Mouse (Mus musculus) heart, embryonic 12.5 days (tissue): ENCODE measurements around the gene Lamb1. TPM values are rescaled to one million over a fixed set of nuclear protein-coding genes. Genes with fewer than 3 reads are reported as not detected.

ENCODE experiments used
- ATAC-seq: fragments of 200-750 bp; cut with Nextera tagmentation; 2 replicates; pipeline ENCODE4 v1.8.0; 2017; ENCODE audit warnings: moderate TSS enrichment, moderate library complexity; ENCODE audit not compliant: insufficient number of reproducible peaks, low FRiP score
- H3K27ac ChIP-seq: fragments of 300-500 bp; sonication (generic); 2 replicates; pipeline ENCODE4 v1.5.1; 2016; ENCODE audit warnings: mild to moderate bottlenecking, moderate library complexity; ENCODE audit not compliant: poor library complexity, severe bottlenecking
- H3K27me3 ChIP-seq: fragments of 300-500 bp; sonication (generic); replicated peaks from 2 replicates; pipeline ENCODE4 v1.6.1; 2016; ENCODE audit warnings: mild to moderate bottlenecking, moderate library complexity
- H3K36me3 ChIP-seq: fragments of 300-500 bp; sonication (generic); 2 replicates; pipeline ENCODE4 v1.6.1; 2016; ENCODE audit warnings: mild to moderate bottlenecking, moderate library complexity
- H3K4me1 ChIP-seq: fragments of 300-500 bp; sonication (generic); replicated peaks from 2 replicates; pipeline ENCODE4 v1.6.1; 2016; ENCODE audit warnings: mild to moderate bottlenecking
- H3K4me2 ChIP-seq: fragments of 300-500 bp; sonication (generic); 2 replicates; pipeline ENCODE4 v1.6.1; 2016; ENCODE audit warnings: mild to moderate bottlenecking, moderate library complexity
- H3K4me3 ChIP-seq: fragments of 300-500 bp; sonication (generic); 2 replicates; pipeline ENCODE4 v1.5.1; 2016; ENCODE audit warnings: mild to moderate bottlenecking
- H3K9ac ChIP-seq: fragments of 300-500 bp; sonication (generic); 2 replicates; pipeline ENCODE4 v1.6.1; 2016; ENCODE audit warnings: mild to moderate bottlenecking, moderate library complexity
- H3K9me3 ChIP-seq: fragments of 300-500 bp; sonication (generic); replicated peaks from 2 replicates; pipeline ENCODE4 v1.6.1; 2016; ENCODE audit warnings: mild to moderate bottlenecking, moderate library complexity
- WGBS: fragments of 180-500 bp; shearing (Covaris S2); methylation state at CpG from one replicate; pipeline ENCODE4 v1.1.7; 2016; 5-methylcytosine and 5-hydroxymethylcytosine counted together
- polyA plus RNA-seq: library from polyadenylated mRNA; unstranded; fragments of >200 nt; fragmentation: Nextera tagmentation; extraction: Ambion mirVana; gene quantifications from 2 replicates; pipeline ENCODE4 v1.2.1, GENCODE M21; 2016

Lamb1 gene
- polyA plus RNA-seq: 127 and 132 TPM in 2 replicates

DNA sequence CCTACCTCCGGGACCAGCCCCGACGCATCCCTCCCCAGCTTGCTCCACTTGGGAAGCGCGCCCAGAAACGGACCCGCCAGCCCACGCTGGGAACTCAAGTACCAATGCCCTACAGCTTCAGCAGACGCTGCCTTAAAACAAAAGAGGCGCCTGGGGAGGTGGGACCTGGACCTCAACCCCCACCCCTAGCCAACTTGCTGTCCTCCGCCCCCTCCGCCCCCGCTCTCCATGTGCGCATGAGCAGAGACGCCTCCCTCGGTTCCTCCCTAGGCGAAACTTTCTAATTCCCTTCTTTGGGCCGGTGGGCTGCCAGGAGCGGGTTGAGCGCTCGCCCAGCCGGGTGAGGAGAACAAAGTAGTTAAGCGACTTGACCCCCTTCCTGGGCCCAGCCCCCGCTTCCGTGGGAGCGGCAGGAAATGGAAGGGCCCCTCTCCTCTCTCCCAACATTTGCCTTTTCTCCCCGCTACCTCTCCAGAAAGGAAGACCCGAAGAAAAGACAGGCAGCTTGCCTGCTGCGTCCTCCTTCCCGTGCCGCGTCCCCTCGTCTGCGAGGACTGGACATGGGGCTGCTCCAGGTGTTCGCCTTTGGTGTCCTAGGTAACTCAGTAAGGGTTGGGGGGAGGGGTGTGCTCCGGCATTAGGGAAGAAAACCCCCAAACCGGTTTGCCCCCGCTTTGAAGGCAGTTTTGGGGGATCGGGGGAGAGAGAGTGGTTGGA, at the start of gene Lamb1:
TSS of gene Lamb1 (plus strand) at position 230 of the 717 bp plus-strand sequence.
- Histone ChIP-seq H3K4me1 (peaks cover 58% of the 10 kb centered on the region), H3K9ac (peak within 1 kb of the TSS; percentile 90), H3K4me2 (peak within 1 kb of the TSS; percentile 88), H3K27ac (peak within 1 kb of the TSS; percentile 96), H3K4me3 (peak within 1 kb of the TSS; percentile 86), H3K9me3 (no peaks in the 10 kb centered on the region), H3K36me3 (peaks cover 26% of the 10 kb centered on the region), H3K27me3 (no peaks in the 10 kb centered on the region)
- ATAC-seq: peak; percentile 80
- under 1% methylated on average over 39 of the region's 39 CpGs for WGBS

DNA sequence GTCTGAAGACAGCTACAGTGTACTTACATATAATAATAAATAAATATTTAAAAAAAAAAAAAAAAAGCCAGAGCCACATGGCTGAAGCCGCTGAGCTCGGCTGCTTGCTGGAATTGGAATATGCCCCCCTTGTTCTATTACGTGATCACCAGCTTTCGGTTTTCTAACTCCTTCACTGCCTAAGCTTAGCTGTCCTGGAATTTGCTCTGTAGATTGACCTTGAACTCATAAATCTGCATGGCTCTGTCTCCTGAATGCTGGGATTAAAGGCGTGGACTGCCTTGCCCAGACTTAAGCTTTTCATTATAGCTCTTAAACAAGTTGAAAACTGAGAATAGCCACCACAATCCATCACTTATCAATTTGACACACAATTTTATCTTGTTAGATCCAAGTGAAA, 47.8 kb upstream of the Lamb1 start:
- no peaks in the 10 kb centered on the region for H3K36me3 ChIP-seq

DNA sequence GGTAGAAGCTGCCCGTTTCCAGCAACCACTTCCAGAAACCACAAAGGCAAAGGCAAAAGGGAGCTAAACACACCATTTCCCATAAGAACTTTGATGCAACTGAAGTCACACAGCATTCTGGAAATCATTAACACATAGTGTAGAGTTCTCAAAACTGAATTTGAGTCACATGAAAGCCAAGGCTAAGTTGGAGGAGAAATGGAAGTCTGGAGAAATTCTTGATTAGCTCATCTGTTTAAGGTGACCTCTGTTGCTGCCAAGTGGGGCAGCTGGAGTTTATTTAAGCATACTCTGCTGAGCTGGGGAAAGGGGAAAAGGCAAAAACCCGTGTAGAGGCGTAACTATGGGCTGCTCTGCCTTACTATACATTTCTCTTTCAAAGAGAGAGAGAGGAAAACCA, 46.3 kb upstream of the Lamb1 start:
- Histone ChIP-seq H3K4me2 (no peak overlapping the region), H3K9ac (no peak overlapping the region), H3K27ac (no peak overlapping the region), H3K36me3 (no peaks in the 10 kb centered on the region), H3K4me3 (no peak overlapping the region), H3K27me3 (no peaks in the 10 kb centered on the region), H3K4me1 (peaks cover 19% of the 10 kb centered on the region), H3K9me3 (no peaks in the 10 kb centered on the region)
- 54% methylated on average over 3 of the region's 3 CpGs for WGBS
- ATAC-seq: no peak

More for the DNA sequence above, 47.8 kb upstream of the Lamb1 start:
- Histone ChIP-seq H3K4me1 (peaks cover 17% of the 10 kb centered on the region), H3K4me2 (no peak overlapping the region), H3K9me3 (no peaks in the 10 kb centered on the region), H3K27ac (no peak overlapping the region), H3K27me3 (no peaks in the 10 kb centered on the region), H3K4me3 (no peak overlapping the region), H3K9ac (no peak overlapping the region)
- no peak for ATAC-seq
- 86% methylated on average over 5 of the region's 5 CpGs for WGBS

DNA sequence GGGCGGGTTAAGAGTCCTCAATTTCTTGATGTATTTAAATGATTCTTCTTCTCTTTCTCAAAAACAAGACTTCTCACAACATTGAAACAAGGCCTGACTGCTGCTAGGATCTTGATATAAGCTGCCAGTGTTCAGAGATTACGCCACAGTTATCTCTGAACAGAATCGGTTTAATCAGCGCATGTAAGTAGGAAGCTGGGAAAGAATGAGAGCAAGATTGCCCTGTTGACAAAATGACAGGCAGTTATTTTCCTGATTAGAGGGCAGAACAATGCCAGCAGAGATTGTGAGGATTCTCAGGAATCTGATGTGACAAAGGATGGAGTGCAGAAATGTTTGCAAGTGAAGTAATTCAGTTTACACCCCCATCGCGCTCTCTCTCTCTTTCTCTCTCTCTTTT, 43.5 kb upstream of the Lamb1 start:
- Histone ChIP-seq H3K4me1 (peaks cover 19% of the 10 kb centered on the region), H3K36me3 (no peaks in the 10 kb centered on the region)
- 39% methylated on average over 6 of the region's 6 CpGs for WGBS

DNA sequence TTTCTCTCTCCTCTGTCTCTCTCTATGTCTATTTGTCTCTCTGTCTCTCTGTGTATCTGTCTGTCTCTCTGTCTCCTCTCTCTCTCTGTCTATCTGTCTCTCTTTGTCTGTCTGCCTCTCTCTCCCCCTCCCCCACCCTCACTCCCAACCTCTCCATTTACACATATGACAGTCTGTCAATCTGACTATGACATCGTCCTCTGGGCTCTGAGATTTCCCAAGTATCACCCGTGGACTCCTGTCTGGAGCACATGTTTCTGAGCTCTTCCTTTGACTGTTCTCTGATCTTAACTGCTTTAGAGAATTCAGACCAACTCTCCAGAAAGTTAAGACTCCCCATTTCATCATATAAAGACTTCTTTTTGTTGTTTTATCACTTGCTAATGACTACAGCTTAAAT, 42.8 kb upstream of the Lamb1 start:
- no peak overlapping the region for H3K27ac ChIP-seq
- H3K9ac ChIP-seq: no peak overlapping the region
- H3K4me3 ChIP-seq: no peak overlapping the region
- ATAC-seq: no peak
- WGBS: 29% methylated on average over 2 of the region's 2 CpGs
- H3K36me3 ChIP-seq: no peaks in the 10 kb centered on the region
- peaks cover 19% of the 10 kb centered on the region for H3K4me1 ChIP-seq
- no peaks in the 10 kb centered on the region for H3K9me3 ChIP-seq
- no peak overlapping the region for H3K4me2 ChIP-seq
- H3K27me3 ChIP-seq: no peaks in the 10 kb centered on the region

More for the DNA sequence above, 43.5 kb upstream of the Lamb1 start:
- no peak overlapping the region for H3K27ac ChIP-seq
- H3K9ac ChIP-seq: no peak overlapping the region
- H3K27me3 ChIP-seq: no peaks in the 10 kb centered on the region
- ATAC-seq: no peak
- no peaks in the 10 kb centered on the region for H3K9me3 ChIP-seq
- no peak overlapping the region for H3K4me2 ChIP-seq
- H3K4me3 ChIP-seq: no peak overlapping the region

DNA sequence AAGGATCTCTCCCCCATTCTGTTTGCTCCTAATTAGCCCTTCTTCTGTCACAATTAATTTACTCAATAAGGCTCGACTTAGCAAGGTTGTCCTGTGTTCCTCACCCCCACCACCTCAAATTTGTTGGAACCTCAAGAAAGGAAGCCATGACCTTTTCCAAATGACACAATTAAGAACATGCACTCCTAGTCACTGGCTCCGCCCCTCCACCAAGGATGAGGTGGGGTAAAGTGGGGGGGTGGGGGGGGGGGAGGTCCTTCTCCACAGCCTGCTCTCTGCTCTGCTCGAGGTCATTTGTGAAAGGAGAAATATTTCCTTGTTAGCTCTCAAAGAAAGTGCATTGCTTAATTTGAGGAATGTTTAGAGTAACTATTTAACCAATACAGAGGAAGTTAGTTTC, 42.3 kb upstream of the Lamb1 start:
- ATAC-seq: no peak
- H3K9me3 ChIP-seq: no peaks in the 10 kb centered on the region
- no peak overlapping the region for H3K4me3 ChIP-seq
- no peaks in the 10 kb centered on the region for H3K36me3 ChIP-seq
- no peaks in the 10 kb centered on the region for H3K27me3 ChIP-seq
- 31% methylated on average over 3 of the region's 3 CpGs for whole genome bisulfite sequencing
- H3K4me2 ChIP-seq: no peak overlapping the region
- H3K27ac ChIP-seq: no peak overlapping the region
- H3K4me1 ChIP-seq: peaks cover 18% of the 10 kb centered on the region
- H3K9ac ChIP-seq: no peak overlapping the region

DNA sequence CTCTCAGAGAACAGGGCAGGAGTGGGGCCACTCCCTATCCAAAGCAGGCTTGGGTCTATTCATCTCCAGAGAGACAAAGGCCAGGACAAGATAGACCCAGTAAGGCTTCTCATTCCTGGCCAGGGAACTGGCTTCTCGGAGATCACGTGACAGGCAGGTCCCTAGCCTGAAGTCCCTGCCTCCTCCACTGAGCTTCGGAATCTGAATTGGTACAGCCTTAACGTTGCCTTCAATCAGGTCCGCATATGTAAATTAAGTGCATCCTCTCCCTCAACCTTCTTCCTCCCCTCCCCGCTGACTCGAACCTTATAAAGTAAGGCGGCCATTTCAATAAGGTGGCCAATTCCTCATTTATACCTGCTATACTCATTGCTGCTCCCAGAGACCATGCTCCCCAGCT, 39.6 kb upstream of the Lamb1 start:
- no peak overlapping the region for H3K27ac ChIP-seq
- no peaks in the 10 kb centered on the region for H3K36me3 ChIP-seq
- no peak for ATAC-seq
- H3K4me1 ChIP-seq: peaks cover 27% of the 10 kb centered on the region
- no peaks in the 10 kb centered on the region for H3K9me3 ChIP-seq
- H3K4me3 ChIP-seq: no peak overlapping the region
- WGBS: 49% methylated on average over 8 of the region's 8 CpGs
- no peak overlapping the region for H3K9ac ChIP-seq
- H3K4me2 ChIP-seq: no peak overlapping the region
- H3K27me3 ChIP-seq: no peaks in the 10 kb centered on the region

DNA sequence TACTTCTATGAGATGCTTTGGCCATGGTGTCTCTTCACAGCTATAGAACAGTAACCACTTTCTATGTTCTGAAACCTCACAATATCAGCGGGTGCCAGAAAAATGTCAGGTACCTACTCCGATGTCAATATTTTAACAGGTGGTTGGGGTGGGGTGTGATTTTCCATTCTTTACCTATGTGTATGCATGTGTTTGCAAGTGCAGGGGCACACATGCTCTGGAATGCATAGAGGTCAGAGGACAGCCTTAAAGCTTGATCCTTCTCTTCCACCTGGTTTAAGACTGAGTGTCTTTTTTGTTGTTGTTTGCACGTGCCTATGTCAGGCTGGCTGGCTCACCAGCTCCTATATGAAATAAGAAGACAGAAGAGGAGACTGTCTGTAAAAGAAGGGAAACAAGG, 37.9 kb upstream of the Lamb1 start:
- WGBS: 80% methylated on average over 3 of the region's 3 CpGs
- H3K4me1 ChIP-seq: peaks cover 24% of the 10 kb centered on the region
- H3K4me2 ChIP-seq: no peak overlapping the region
- no peak for ATAC-seq
- no peaks in the 10 kb centered on the region for H3K27me3 ChIP-seq
- no peak overlapping the region for H3K27ac ChIP-seq
- no peaks in the 10 kb centered on the region for H3K36me3 ChIP-seq
- H3K9me3 ChIP-seq: no peaks in the 10 kb centered on the region
- no peak overlapping the region for H3K9ac ChIP-seq
- no peak overlapping the region for H3K4me3 ChIP-seq

DNA sequence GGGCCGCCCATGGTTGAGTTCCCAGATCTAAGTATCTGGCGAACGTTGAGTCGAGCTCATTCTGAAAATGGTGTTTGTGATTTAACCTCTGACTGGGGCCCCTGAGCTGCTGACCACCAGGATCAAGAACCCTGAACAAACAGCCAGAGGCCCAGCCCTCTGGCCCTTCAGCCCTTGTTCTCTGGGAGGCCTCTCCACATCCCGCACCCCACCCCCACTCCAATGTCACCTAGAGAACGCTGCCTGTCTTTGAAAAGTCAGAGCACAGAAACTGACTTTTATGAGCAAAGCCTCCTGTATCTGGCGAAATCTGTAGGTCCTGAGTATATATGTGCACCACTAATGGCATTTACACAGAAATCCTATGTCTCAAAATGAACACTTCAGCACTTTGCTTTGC, 36.2 kb upstream of the Lamb1 start:
- peak overlapping the region; percentile 60 for H3K27ac ChIP-seq
- H3K9me3 ChIP-seq: no peaks in the 10 kb centered on the region
- H3K36me3 ChIP-seq: no peaks in the 10 kb centered on the region
- H3K4me2 ChIP-seq: no peak overlapping the region
- no peaks in the 10 kb centered on the region for H3K27me3 ChIP-seq
- WGBS: 31% methylated on average over 7 of the region's 7 CpGs
- H3K9ac ChIP-seq: no peak overlapping the region
- ATAC-seq: no peak
- no peak overlapping the region for H3K4me3 ChIP-seq
- H3K4me1 ChIP-seq: peaks cover 25% of the 10 kb centered on the region

DNA sequence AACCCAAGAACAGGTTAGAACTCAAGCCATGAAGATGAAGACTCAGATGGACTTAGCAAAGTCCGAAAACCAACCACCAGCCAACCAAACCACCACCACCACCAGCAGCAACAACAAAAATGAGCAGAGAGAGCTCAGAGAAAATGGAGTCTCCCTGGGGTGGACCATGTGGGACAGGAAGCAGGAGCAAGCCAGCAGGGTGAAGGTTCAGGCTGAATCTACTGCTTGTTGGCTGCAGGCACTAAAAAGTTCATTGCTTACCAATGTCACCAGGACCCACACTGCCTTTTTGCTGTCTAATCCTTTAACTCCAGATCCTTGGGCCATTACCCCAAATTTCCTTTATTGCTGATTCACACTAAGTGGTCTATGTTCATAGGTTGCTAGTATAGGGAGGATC, 32.4 kb upstream of the Lamb1 start:
- Histone ChIP-seq H3K27ac (no peak overlapping the region), H3K9ac (no peak overlapping the region), H3K4me2 (no peak overlapping the region), H3K36me3 (no peaks in the 10 kb centered on the region), H3K4me1 (peaks cover 38% of the 10 kb centered on the region), H3K27me3 (no peaks in the 10 kb centered on the region), H3K9me3 (no peaks in the 10 kb centered on the region), H3K4me3 (no peak overlapping the region)
- no peak for ATAC-seq
- WGBS: 83% methylated on average over 1 of the region's 1 CpGs

DNA sequence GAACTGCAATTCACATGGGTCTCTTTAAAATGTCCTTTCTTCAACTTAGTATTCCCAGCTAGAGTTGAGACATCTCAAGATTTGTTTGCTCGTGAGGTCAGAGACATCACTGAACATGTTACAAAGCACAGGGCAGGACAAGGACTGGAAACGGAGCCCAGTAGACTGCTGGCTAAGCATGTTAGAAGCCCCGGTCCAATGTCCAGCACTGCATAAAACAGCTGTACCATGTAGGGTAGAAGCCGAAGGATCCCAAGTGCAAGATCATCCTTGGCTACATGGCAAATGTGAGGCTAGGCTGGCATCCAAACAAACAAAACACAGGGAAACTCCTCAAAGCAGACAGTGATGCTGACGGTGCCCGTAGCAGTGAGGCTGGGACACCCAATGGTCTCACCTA, 30.0 kb upstream of the Lamb1 start:
- peaks cover 31% of the 10 kb centered on the region for H3K4me1 ChIP-seq
- H3K27ac ChIP-seq: no peak overlapping the region

More for the DNA sequence above, 30.0 kb upstream of the Lamb1 start:
- H3K9ac ChIP-seq: no peak overlapping the region
- H3K36me3 ChIP-seq: no peaks in the 10 kb centered on the region
- 90% methylated on average over 6 of the region's 6 CpGs for WGBS
- no peak overlapping the region for H3K4me2 ChIP-seq
- ATAC-seq: no peak
- no peaks in the 10 kb centered on the region for H3K27me3 ChIP-seq
- no peak overlapping the region for H3K4me3 ChIP-seq
- no peaks in the 10 kb centered on the region for H3K9me3 ChIP-seq
